ENCODE assay signal across 9 mouse cellular contexts in genomic region chr8:91797626-91798271, GRCm38 (mm10). TPM values are rescaled to one million over a fixed set of nuclear protein-coding genes. Genes with fewer than 3 reads are reported as not detected.
DNase-seq lines count a peak whose midpoint lies in the region; ATAC-seq and TF ChIP-seq lines count a peak whose summit lies in the region.
"Had no signal": no experiment of that assay in that cellular context is flagged by ENCODE, and none has a peak within 500 bp of the region (broad histone marks: within the 10 kb centered on the region; RNA-seq: fewer than 3 reads in every experiment).

No protein-coding gene starts in this region.

- H3K27ac ChIP-seq in intestine, embryonic 16.5 days (ENCODE audit: low read length) = no peak overlapping the region
- no peak overlapping the region for H3K27ac ChIP-seq in liver, postnatal 0 days (ENCODE audit: low read depth)
- H3K27ac ChIP-seq: macrophage had no signal

- no peaks in the 10 kb centered on the region for H3K36me3 ChIP-seq in intestine, embryonic 16.5 days (ENCODE audit: control insufficient read depth, insufficient read depth, low read length)
- H3K36me3 ChIP-seq in liver, postnatal 0 days (replicated peaks; ENCODE audit: insufficient read depth, low read length) = no peaks in the 10 kb centered on the region

- peak overlapping the region; percentile 36 for H3K4me3 ChIP-seq in intestine, embryonic 16.5 days (ENCODE audit: low read length)
- H3K4me3 ChIP-seq in liver, postnatal 0 days (ENCODE audit: low read depth, low read length) = peak overlapping the region; percentile 32

- peak; percentile 43 for ATAC-seq in intestine, embryonic 16.5 days
- ATAC-seq in liver, postnatal 0 days = no peak; the same call in 1 of the 2 replicates

- DNase-seq in left cerebral cortex, postnatal 10 days (ENCODE audit: extremely low spot score in 1 of 2, low spot score in 2 of 2) = peak; percentile 13 to 58
- no peak for DNase-seq in left cerebral cortex, adult 9 months (ENCODE audit: low spot score in 2 of 2)
- peak; percentile 68 to 72 for DNase-seq in cerebellum, postnatal 36 days
- peak; percentile 54 for DNase-seq in gastrocnemius, postnatal 25 days
- DNase-seq in liver, postnatal 0 days = peak; percentile 57
- DNase-seq in ovary, postnatal 14 days (ENCODE audit: low spot score) = peak; percentile 52
- no peak for DNase-seq in MN1 (ENCODE audit: low spot score)

- peaks cover 32% of the 10 kb centered on the region for H3K4me1 ChIP-seq in intestine, embryonic 16.5 days (ENCODE audit: control insufficient read depth, insufficient read depth, low read length)
- H3K4me1 ChIP-seq in liver, postnatal 0 days (ENCODE audit: insufficient read depth) = peaks cover 12% of the 10 kb centered on the region

- H3K4me2 ChIP-seq in intestine, embryonic 16.5 days (ENCODE audit: low read depth, low read length) = peak overlapping the region; percentile 58
- H3K4me2 ChIP-seq in liver, postnatal 0 days (ENCODE audit: low read depth, low read length) = peak overlapping the region; percentile 57

- H3K9ac ChIP-seq in intestine, embryonic 16.5 days (ENCODE audit: low read depth, low read length) = no peak overlapping the region
- H3K9ac ChIP-seq in liver, postnatal 0 days (replicated peaks) = no peak overlapping the region

- H3K27me3 ChIP-seq in intestine, embryonic 16.5 days (replicated peaks; ENCODE audit: control insufficient read depth, insufficient read depth, low read length) = peaks cover 61% of the 10 kb centered on the region
- H3K27me3 ChIP-seq in liver, postnatal 0 days (ENCODE audit: insufficient read depth, low read length) = peaks cover 74% of the 10 kb centered on the region

- no peak for TF ChIP-seq EP300 in liver, postnatal 0 days (IDR thresholded peaks at IDR 0.05; ENCODE audit: low read depth)

- under 1% methylated on average over 35 of the region's 35 CpGs for WGBS in intestine, embryonic 16.5 days
- WGBS in liver, postnatal 0 days (ENCODE audit: insufficient replicate concordance) = 2% methylated on average over 35 of the region's 35 CpGs

- no peaks in the 10 kb centered on the region for H3K9me3 ChIP-seq in intestine, embryonic 16.5 days (ENCODE audit: control insufficient read depth, low read length)
- H3K9me3 ChIP-seq in liver, postnatal 0 days (ENCODE audit: low read length) = no peaks in the 10 kb centered on the region

- TF ChIP-seq CTCF in liver, postnatal 0 days (IDR thresholded peaks at IDR 0.05; ENCODE audit: low read depth) = peak; percentile 50

- intact Hi-C loops in left cerebral cortex, postnatal 10 days (cut with DNase I) = loop anchor here (5.0 kb wide), 1 partner anchor 265 kb away; no protein-coding TSS in a partner anchor

RNA-seq across cellular contexts. Expression of gene Irx3, which starts 4.1 kb away (rescaled TPM):
- total RNA-seq in left cerebral cortex, postnatal 10 days (2021) = under 1 TPM; 0.17 to 0.18 TPM
- 1 to 10 TPM in 1 of 2 experiments, under 1 TPM in 1; 0.46 to 3.4 TPM for total RNA-seq in gastrocnemius, postnatal 25 days (2021)
- 0.28 and 0.49 TPM in 2 replicates for polyA plus RNA-seq in intestine, embryonic 16.5 days (2015; fragmentation: Nextera tagmentation; extraction: Ambion mirVana)
- not detected in 2 replicates for polyA plus RNA-seq in liver, postnatal 0 days (2015; fragmentation: Nextera tagmentation; extraction: Ambion mirVana)
- polyA plus RNA-seq: macrophage had no signal

Comparison
In these comparisons a context has a peak if more than half of its experiments do, and no peak if none do; other contexts are left out.
1. DNase-seq: peak in left cerebral cortex, postnatal 10 days (2 of 2), cerebellum, postnatal 36 days (2 of 2), gastrocnemius, postnatal 25 days (single experiment), liver, postnatal 0 days (single experiment) and ovary, postnatal 14 days (single experiment); none in left cerebral cortex, adult 9 months (0 of 2) and MN1 (single experiment).